In genomic region chr11:61408184-61409027, GRCm38 (mm10) we compare ENCODE assay signal across 8 mouse cellular contexts. TPM values are rescaled to one million over a fixed set of nuclear protein-coding genes. Genes with fewer than 3 reads are reported as not detected.
DNase-seq lines count a peak whose midpoint lies in the region; ATAC-seq lines count a peak whose summit lies in the region.

No protein-coding gene starts in this region.

- ATAC-seq in common myeloid progenitor, adult 5-6 weeks (replicated peaks; ENCODE audit: low read depth, poor library complexity, severe bottlenecking), result peak; percentile 73
- peak; percentile 68 for ATAC-seq in megakaryocyte progenitor cell, adult 5-6 weeks (replicated peaks; ENCODE audit: poor library complexity)

- intact Hi-C loops in gastrocnemius, postnatal 14 days (cut with DNase I; ENCODE audit: low total_unique reads), result no loop called here
- intact Hi-C loops in left cerebral cortex, postnatal 10 days (cut with DNase I), result loop anchor here (2.0 to 5.0 kb wide), 4 partner anchors 61 to 304 kb away; partner anchors contain the start of gene Aldh3a2

- peak; percentile 87 to 97 for DNase-seq in adrenal gland, adult (ENCODE audit: inconsistent age in 2 of 2, low spot score in 1 of 2)
- peak; percentile 80 for DNase-seq in gastrocnemius, postnatal 14 days
- peak; percentile 53 for DNase-seq in induced T-regulatory cell, adult 2 months (ENCODE audit: low read depth)
- DNase-seq in left cerebral cortex, postnatal 10 days (ENCODE audit: extremely low spot score in 1 of 2, low spot score in 2 of 2), result peak; percentile 59 to 85
- DNase-seq in right cerebral cortex, postnatal 10 days (ENCODE audit: low spot score in 2 of 2), result peak; percentile 85
- peak; percentile 66 to 69 for DNase-seq in urinary bladder, postnatal 4 days (ENCODE audit: low spot score in 2 of 2)

RNA-seq across cellular contexts. Expression of gene Slc47a1, which starts 30.3 kb away (rescaled TPM):
- total RNA-seq in common myeloid progenitor, adult 5-6 weeks (2017), result not detected in 2 replicates
- total RNA-seq in gastrocnemius, postnatal 14 days (2021), result 1 to 10 TPM; 5.9 to 7.7 TPM
- total RNA-seq in left cerebral cortex, postnatal 10 days (2021), result 1 to 10 TPM; 2.3 to 3.1 TPM
- total RNA-seq in megakaryocyte progenitor cell, adult 5-6 weeks (2015), result not detected in 2 replicates
- not detected in 2 replicates for total RNA-seq in megakaryocyte progenitor cell, adult 5-6 weeks (2017)

RNA-seq across cellular contexts. Expression of gene Rnf112, which starts 45.5 kb away (rescaled TPM):
- not detected in 2 replicates for total RNA-seq in common myeloid progenitor, adult 5-6 weeks (2017)
- 1 to 10 TPM in 1 of 2 experiments, under 1 TPM in 1; 0.86 to 1.1 TPM for total RNA-seq in gastrocnemius, postnatal 14 days (2021)
- 100 to 1,000 TPM; 191 to 198 TPM for total RNA-seq in left cerebral cortex, postnatal 10 days (2021)
- not detected in 2 replicates for total RNA-seq in megakaryocyte progenitor cell, adult 5-6 weeks (2015)
- not detected in 2 replicates for total RNA-seq in megakaryocyte progenitor cell, adult 5-6 weeks (2017)

Comparison
In these comparisons a context has a peak if more than half of its experiments do, and no peak if none do; other contexts are left out.
1. Peak in every context shown above with its lines: DNase-seq and ATAC-seq.
2. RNA of gene Rnf112, which starts 45.5 kb away (total RNA-seq): 191 to 198 TPM in left cerebral cortex, postnatal 10 days; 0.86 to 1.1 TPM in gastrocnemius, postnatal 14 days, not detected in common myeloid progenitor, adult 5-6 weeks and not detected in megakaryocyte progenitor cell, adult 5-6 weeks; every median in the first group is over 10 times any median in the second.